Comparison of ENCODE assay signal across 26 mouse cellular contexts in the genomic region with DNA sequence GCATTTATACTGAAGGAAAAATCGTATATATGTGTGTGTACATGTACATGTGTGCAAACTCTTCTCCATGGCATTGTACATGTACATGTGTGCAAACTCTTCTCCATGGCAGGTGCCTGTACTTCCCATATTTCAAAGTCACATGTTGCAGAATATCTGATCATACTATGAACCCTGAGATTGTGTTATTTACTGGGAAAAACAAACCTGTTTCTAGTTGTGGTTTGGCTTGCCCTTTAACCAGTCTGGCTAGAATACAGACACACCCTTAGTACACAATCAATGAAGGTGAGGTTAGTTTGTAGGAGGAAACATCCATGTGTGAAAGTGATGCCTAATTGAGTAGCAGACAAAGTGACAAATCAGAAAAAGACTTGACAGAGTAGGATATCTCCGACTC. TPM values are rescaled to one million over a fixed set of nuclear protein-coding genes. Genes with fewer than 3 reads are reported as not detected.
A peak's percentile ranks its signal among the peaks of the same experiment; 100 is the strongest.
DNase-seq lines count a peak whose midpoint lies in the region; ATAC-seq and TF ChIP-seq lines count a peak whose summit lies in the region.
"Had no signal": no experiment of that assay in that cellular context is flagged by ENCODE, and none has a peak within 500 bp of the region (broad histone marks: within the 10 kb centered on the region; RNA-seq: fewer than 3 reads in every experiment).

No protein-coding gene starts in this region.

- H3K27ac ChIP-seq in MEL (ENCODE audit: control insufficient read depth, low read depth, low read length), result no peak overlapping the region
- H3K27ac ChIP-seq in intestine, embryonic 15.5 days, result no peak overlapping the region
- H3K27ac ChIP-seq: embryonic facial prominence, embryonic 12.5 days; embryonic facial prominence, embryonic 15.5 days; heart, embryonic 15.5 days; hindbrain, embryonic 10.5 days; hindbrain, embryonic 13.5 days had no signal

- TF ChIP-seq EP300 in MEL (IDR thresholded peaks at IDR 0.05; ENCODE audit: low read depth in 1 of 2, low read length in 2 of 2), result no peak

- no peaks in the 10 kb centered on the region for H3K9me3 ChIP-seq in MEL (replicated peaks; ENCODE audit: insufficient read depth, low read length)
- H3K9me3 ChIP-seq in intestine, embryonic 15.5 days, result no peaks in the 10 kb centered on the region
- H3K9me3 ChIP-seq: embryonic facial prominence, embryonic 12.5 days; embryonic facial prominence, embryonic 15.5 days; heart, embryonic 12.5 days; heart, embryonic 15.5 days; hindbrain, embryonic 10.5 days; hindbrain, embryonic 13.5 days had no signal

- TF ChIP-seq CTCF in MEL (IDR thresholded peaks at IDR 0.05 in 2 of 3, conservative IDR thresholded peaks at IDR 0.05 in 1 of 3; ENCODE audit: control insufficient read depth in 1 of 3, insufficient read depth in 1 of 3, low read depth in 2 of 3, low read length in 3 of 3, poor library complexity in 1 of 3, severe bottlenecking in 1 of 3), result no peak

- H3K36me3 ChIP-seq in MEL (ENCODE audit: control insufficient read depth in 1 of 2, insufficient read depth in 2 of 2, low read length in 2 of 2), result peaks cover under 1 to 2% of the 10 kb centered on the region in 2 experiments
- H3K36me3 ChIP-seq in intestine, embryonic 15.5 days, result 0 out of 2 replicates have a peak, but pooled peaks cover 3% of the 10 kb centered on the region
- H3K36me3 ChIP-seq: heart, embryonic 15.5 days had no signal

- DNase-seq in MEL (ENCODE audit: low read depth, low spot score), result no peak
- peak; percentile 70 for DNase-seq in large intestine, adult 2 months (ENCODE audit: low read depth, low spot score)
- no peak for DNase-seq in adrenal gland, adult 18-20 months (ENCODE audit: low spot score in 2 of 2)
- no peak for DNase-seq in frontal cortex, postnatal 14 days (ENCODE audit: low spot score in 2 of 2)
- no peak for DNase-seq in thymus, postnatal 36 days
- DNase-seq: adrenal gland, postnatal 10 days; adrenal gland, postnatal 36 days; cerebellum, adult 2 months; cerebellum, adult 9-11 months; cerebellum, postnatal 25 days; forebrain, postnatal 0 days; gastrocnemius, postnatal 25 days; heart, adult 18-20 months; heart, postnatal 10 days; heart, postnatal 36 days had no signal

- no peaks in the 10 kb centered on the region for H3K27me3 ChIP-seq in MEL (ENCODE audit: control insufficient read depth in 1 of 2, insufficient read depth in 2 of 2, low read length in 2 of 2)
- H3K27me3 ChIP-seq in intestine, embryonic 15.5 days (replicated peaks), result no peaks in the 10 kb centered on the region
- H3K27me3 ChIP-seq: embryonic facial prominence, embryonic 12.5 days; embryonic facial prominence, embryonic 15.5 days; heart, embryonic 12.5 days; heart, embryonic 15.5 days; hindbrain, embryonic 13.5 days had no signal

- TF ChIP-seq RAD21 in MEL (IDR thresholded peaks at IDR 0.05; ENCODE audit: low read depth, low read length), result no peak

- ATAC-seq in intestine, embryonic 15.5 days, result peak; percentile 84
- ATAC-seq: activated CD4-positive, CD25-positive, alpha-beta regulatory T cell, adult 4 months; CD4-positive, CD25-positive, alpha-beta regulatory T cell, adult 4 months; forebrain, embryonic 14.5 days; forebrain, postnatal 0 days; hindbrain, embryonic 16.5 days had no signal

- H3K9ac ChIP-seq in MEL (ENCODE audit: control insufficient read depth, low read depth, low read length, poor library complexity, severe bottlenecking), result no peak overlapping the region
- no peak overlapping the region for H3K9ac ChIP-seq in intestine, embryonic 15.5 days
- H3K9ac ChIP-seq: embryonic facial prominence, embryonic 12.5 days; embryonic facial prominence, embryonic 15.5 days; forebrain, postnatal 0 days; heart, embryonic 12.5 days; heart, embryonic 15.5 days; hindbrain, embryonic 13.5 days had no signal

- 83% methylated on average over 2 of the region's 2 CpGs for WGBS in intestine, embryonic 15.5 days
- 52% methylated on average over 2 of the region's 2 CpGs for WGBS in large intestine, adult 2 months

- no peak overlapping the region for H3K4me3 ChIP-seq in MEL (ENCODE audit: control insufficient read depth in 1 of 2, insufficient read depth in 1 of 2, low read depth in 2 of 2, low read length in 2 of 2)
- no peak overlapping the region for H3K4me3 ChIP-seq in intestine, embryonic 15.5 days (replicated peaks)
- H3K4me3 ChIP-seq: embryonic facial prominence, embryonic 12.5 days; embryonic facial prominence, embryonic 15.5 days; heart, embryonic 12.5 days; heart, embryonic 15.5 days; hindbrain, embryonic 10.5 days; hindbrain, embryonic 13.5 days had no signal

- no peak overlapping the region for H3K4me2 ChIP-seq in intestine, embryonic 15.5 days (replicated peaks)
- H3K4me2 ChIP-seq: embryonic facial prominence, embryonic 12.5 days; embryonic facial prominence, embryonic 15.5 days; heart, embryonic 12.5 days; heart, embryonic 15.5 days; hindbrain, embryonic 13.5 days had no signal

- H3K79me2 ChIP-seq in MEL (ENCODE audit: control insufficient read depth, insufficient read depth, low read length, poor library complexity), result no peaks in the 10 kb centered on the region

- no peak for TF ChIP-seq POLR2A in MEL (IDR thresholded peaks at IDR 0.05; ENCODE audit: control insufficient read depth in 1 of 2, insufficient read depth in 1 of 2, low read depth in 1 of 2, low read length in 2 of 2, poor library complexity in 1 of 2)

- H3K4me1 ChIP-seq in MEL (ENCODE audit: control insufficient read depth in 1 of 2, insufficient read depth in 2 of 2, low read length in 2 of 2), result peaks cover 0 to 8% of the 10 kb centered on the region in 2 experiments; a peak in 1 of 4 replicates
- no peaks in the 10 kb centered on the region for H3K4me1 ChIP-seq in intestine, embryonic 15.5 days (replicated peaks)
- H3K4me1 ChIP-seq: embryonic facial prominence, embryonic 12.5 days; embryonic facial prominence, embryonic 15.5 days; heart, embryonic 12.5 days; heart, embryonic 15.5 days; hindbrain, embryonic 10.5 days; hindbrain, embryonic 13.5 days had no signal

TF ChIP-seq in MEL, 35 proteins besides CTCF, POLR2A, EP300 and RAD21:
- TF ChIP-seq TAL1 (IDR thresholded peaks at IDR 0.05; ENCODE audit: low read length) (no peak), E2F4 (IDR thresholded peaks at IDR 0.05; ENCODE audit: borderline replicate concordance, low read depth, low read length) (no peak), MAX (IDR thresholded peaks at IDR 0.05; ENCODE audit: low read length) (peak; percentile 20; the same call in 1 of the 2 replicates), USF1 (IDR thresholded peaks at IDR 0.05; ENCODE audit: low read depth, low read length) (peak; percentile 74)
TF ChIP-seq in MEL: peak in this region for 2.

RNA-seq across cellular contexts. Expression of a gene that starts 29.5 kb away (rescaled TPM):
- 42.2 and 43.5 TPM in 2 replicates for total RNA-seq in MEL (2012; rRNA removed)
- 100 to 1,000 TPM in 1 of 2 experiments, 10 to 100 TPM in 1; 79.6 to 159 TPM for polyA plus RNA-seq in MEL (2012; ENCODE audit: insufficient read depth in 1 of 2, insufficient read length in 2 of 2, low read depth in 1 of 2, low replicate concordance in 2 of 2, missing spikeins in 1 of 2)
- 27.2 and 31.9 TPM in 2 replicates for polyA plus RNA-seq in intestine, embryonic 15.5 days (2015; fragmentation: Nextera tagmentation; extraction: Ambion mirVana)
- polyA plus RNA-seq in large intestine, adult 2 months (2012; rRNA removed), result 2.7 and 4.4 TPM in 2 replicates
- 10 to 100 TPM; 19.8 to 24.6 TPM for total RNA-seq in adrenal gland, adult 18-20 months (2021)

RNA-seq across cellular contexts. Expression of a gene that starts 29.8 kb away (rescaled TPM):
- 11.0 and 11.3 TPM in 2 replicates for total RNA-seq in MEL (2012; rRNA removed)
- polyA plus RNA-seq in MEL (2012; ENCODE audit: insufficient read depth in 1 of 2, insufficient read length in 2 of 2, low read depth in 1 of 2, low replicate concordance in 2 of 2, missing spikeins in 1 of 2), result 1 to 10 TPM in 1 of 2 experiments, not detected in 1; 8.4 TPM
- 15.6 and 17.0 TPM in 2 replicates for polyA plus RNA-seq in intestine, embryonic 15.5 days (2015; fragmentation: Nextera tagmentation; extraction: Ambion mirVana)
- 0.73 and 1.4 TPM in 2 replicates for polyA plus RNA-seq in large intestine, adult 2 months (2012; rRNA removed)
- 1 to 10 TPM; 7.2 to 8.0 TPM for total RNA-seq in adrenal gland, adult 18-20 months (2021)
